Mouse (Mus musculus) heart, postnatal 10 days (tissue): Measurements from ENCODE around the gene Agxt. TPM values are rescaled to one million over a fixed set of nuclear protein-coding genes. Genes with fewer than 3 reads are reported as not detected.

Experiments used
- DNase-seq, 2 experiments: peaks; one replicate each; pipeline ENCODE4 v3.0.0; 2021
- intact Hi-C: fragments of 180-260 bp; cut with DNase I; formaldehyde crosslinking; loops from one replicate; pipeline ENCODE4 v1.15.1; 2025
- total RNA-seq, 2 experiments: library from RNA; stranded (reverse); gene quantifications; 2 replicates each; pipeline ENCODE4 v1.2.3; 2021

The Agxt gene
- total RNA-seq, 2 experiments from 2014 or later = not detected

- intact Hi-C loops = no loop called here
- peak; percentile 23 to 50 for DNase-seq
These were observed 49.2 kb downstream of the Agxt start for GRCm38 (mm10) chr1:93184071-93184828.

DNA sequence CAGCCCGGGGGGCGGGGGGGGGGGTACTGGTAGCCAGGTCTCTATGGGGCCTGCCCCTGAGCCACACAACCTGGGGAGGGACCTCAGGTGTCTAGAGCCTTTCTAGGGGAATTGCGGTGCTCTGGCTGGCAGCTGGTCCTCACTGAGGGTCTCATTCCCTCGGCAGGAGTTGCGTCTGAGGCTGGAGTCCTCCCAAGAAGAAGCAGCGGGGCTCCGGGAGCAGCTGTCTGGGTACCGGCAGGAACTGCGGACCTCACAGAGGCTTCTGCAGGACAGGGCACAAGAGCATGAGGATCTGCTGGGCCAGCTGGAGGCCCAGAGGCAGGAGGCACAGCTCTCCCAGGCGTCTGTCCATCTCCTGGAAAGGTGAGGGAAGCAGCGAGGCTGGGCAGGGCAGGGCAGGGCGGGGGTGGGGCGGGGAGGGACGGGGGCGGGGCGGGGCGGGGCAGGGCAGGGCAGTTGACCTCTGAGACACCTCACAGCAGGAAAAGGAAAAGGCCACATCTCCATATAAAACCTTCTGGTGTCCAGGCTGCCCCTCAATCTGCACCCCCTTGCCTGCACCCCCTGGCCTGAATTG lies 55.8 kb downstream of the Agxt start:
- DNase-seq = no peak
- intact Hi-C loops = no loop called here

DNA sequence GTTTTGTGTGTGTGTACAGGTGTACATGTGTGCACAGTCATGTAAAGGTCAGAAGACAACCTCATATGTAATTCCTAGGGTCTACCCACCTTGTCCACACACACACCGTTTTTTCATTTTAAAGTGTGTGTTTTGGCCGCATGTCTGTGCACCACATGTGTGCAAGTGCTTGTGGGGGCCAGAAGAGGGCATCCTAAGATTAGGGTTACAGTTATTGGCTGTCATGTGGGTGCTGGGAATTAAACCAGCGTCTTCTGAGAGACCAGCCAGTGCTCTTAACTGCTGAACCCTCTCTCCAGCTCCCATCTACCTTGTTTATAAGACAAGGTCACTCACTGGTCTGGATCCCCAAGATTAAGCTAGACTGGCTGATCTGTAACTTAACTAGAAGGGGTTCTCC lies 59.9 kb downstream of the Agxt start:
- intact Hi-C loops = no loop called here
- no peak for DNase-seq

Other genes starting within 250 kb of the Agxt start
- gene Ankmy1, start 232.3 kb upstream of the Agxt start, total RNA-seq = under 1 TPM in 1 of 2 experiments, not detected in 1; 0.32 TPM
- 10 to 100 TPM; 11.5 to 12.8 TPM for gene Dusp28, start 228.3 kb upstream of the Agxt start, total RNA-seq
- gene Rnpepl1, start 224.5 kb upstream of the Agxt start, total RNA-seq = 10 to 100 TPM; 77.3 to 79.2 TPM
- 10 to 100 TPM in 1 of 2 experiments, 1 to 10 TPM in 1; 9.9 to 10.9 TPM for gene Capn10, start 200.9 kb upstream of the Agxt start, total RNA-seq
- gene Gpr35, start 184.4 kb upstream of the Agxt start, total RNA-seq = under 1 TPM; 0.29 to 0.45 TPM
- gene Aqp12, start 128.9 kb upstream of the Agxt start, total RNA-seq = not detected
- gene Kif1a, start 33.3 kb upstream of the Agxt start, total RNA-seq = 1 to 10 TPM; 3.1 to 3.4 TPM
- gene 2310007B03Rik, start 25.7 kb downstream of the Agxt start, total RNA-seq = not detected
- gene Crocc2, start 33.5 kb downstream of the Agxt start, total RNA-seq = under 1 TPM; 0.19 to 0.37 TPM
- 10 to 100 TPM; 11.4 to 17.6 TPM for gene Sned1, start 100.6 kb downstream of the Agxt start, total RNA-seq
- 10 to 100 TPM; 14.1 to 14.9 TPM for gene Mterf4, start 170.7 kb downstream of the Agxt start, total RNA-seq
- gene Ppp1r7, start 207.6 kb downstream of the Agxt start, total RNA-seq = 10 to 100 TPM; 29.9 to 35.2 TPM
- 1 to 10 TPM; 2.7 to 4.2 TPM for gene Pask, start 208.2 kb downstream of the Agxt start, total RNA-seq
- not detected for gene Ano7, start 238.7 kb downstream of the Agxt start, total RNA-seq